Mouse (Mus musculus): ENCODE measurements around the gene Trappc2l. TPM values are rescaled to one million over a fixed set of nuclear protein-coding genes. Genes with fewer than 3 reads are reported as not detected.

Trappc2l gene
- polyA plus RNA-seq (2015; fragmentation: Nextera tagmentation; extraction: Ambion mirVana) = 54.5 and 62.3 TPM in 2 replicates

GRCm38 (mm10) chr8:122611295-122612133 is at the start of gene Trappc2l, which contains the start of gene Galns:
Gene Trappc2l (plus strand): TSS chr8:122611640.
Gene Galns (minus strand): TSS chr8:122611463.
- Histone ChIP-seq H3K27me3 (no peaks in the 10 kb centered on the region), H3K4me2 (replicated peaks) (peak within 1 kb of the TSS; percentile 92), H3K27ac (replicated peaks) (peak within 1 kb of the TSS; percentile 75), H3K9me3 (replicated peaks) (no peaks in the 10 kb centered on the region), H3K9ac (peak within 1 kb of the TSS; percentile 72), H3K36me3 (0 out of 2 replicates have a peak, but pooled peaks cover 9% of the 10 kb centered on the region), H3K4me3 (replicated peaks) (peak within 1 kb of the TSS; percentile 75), H3K4me1 (peaks cover 30% of the 10 kb centered on the region)
- ATAC-seq (ENCODE audit: insufficient number of reproducible peaks, low FRiP score, low TSS enrichment, low read depth) = peak; percentile 98
- under 1% methylated on average over 57 of the region's 57 CpGs for WGBS

GRCm38 (mm10) chr8:122564363-122565352 is 46.8 kb upstream of the Trappc2l start:
- no peak overlapping the region for H3K4me3 ChIP-seq (replicated peaks)
- H3K27me3 ChIP-seq = no peaks in the 10 kb centered on the region
- H3K4me2 ChIP-seq (replicated peaks) = no peak overlapping the region
- 0 out of 2 replicates have a peak overlapping the region, but pooled peaks have one; percentile 17 for H3K27ac ChIP-seq (replicated peaks)
- WGBS = 76% methylated on average over 25 of the region's 25 CpGs
- peaks cover 4% of the 10 kb centered on the region for H3K36me3 ChIP-seq
- H3K9ac ChIP-seq = no peak overlapping the region
- H3K4me1 ChIP-seq = peaks cover 22% of the 10 kb centered on the region
- no peak for ATAC-seq (ENCODE audit: insufficient number of reproducible peaks, low FRiP score, low TSS enrichment, low read depth)
- no peaks in the 10 kb centered on the region for H3K9me3 ChIP-seq (replicated peaks)

DNA sequence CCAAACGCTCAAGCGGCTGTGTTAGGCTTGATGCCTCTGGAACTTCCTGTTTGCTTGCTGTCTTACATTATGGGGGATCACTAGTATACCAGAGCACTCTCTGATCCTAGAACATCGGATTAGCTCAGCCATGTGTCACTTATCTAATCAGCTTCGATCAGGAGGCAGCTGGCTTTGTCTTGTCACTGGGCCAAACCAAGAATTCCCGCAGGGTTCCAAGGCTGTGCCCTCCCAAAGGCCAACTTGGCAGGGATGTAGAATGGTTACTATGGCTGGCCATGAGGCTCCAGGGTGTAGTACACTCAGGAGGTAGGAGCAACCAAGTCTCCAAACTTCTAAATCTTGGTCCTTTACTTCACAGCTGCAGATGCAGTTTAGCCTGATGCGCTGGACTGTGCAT is 44.7 kb upstream of the Trappc2l start:
- Histone ChIP-seq H3K36me3 (peaks cover 25% of the 10 kb centered on the region), H3K9me3 (replicated peaks) (no peaks in the 10 kb centered on the region), H3K4me1 (peaks cover 24% of the 10 kb centered on the region), H3K9ac (0 out of 2 replicates have a peak overlapping the region, but pooled peaks have one; percentile 85), H3K4me2 (replicated peaks) (peak overlapping the region; percentile 75), H3K27ac (replicated peaks) (peak overlapping the region; percentile 96), H3K27me3 (no peaks in the 10 kb centered on the region), H3K4me3 (replicated peaks) (peak overlapping the region; percentile 88)
- no peak for ATAC-seq (ENCODE audit: insufficient number of reproducible peaks, low FRiP score, low TSS enrichment, low read depth)
- WGBS = 22% methylated on average over 6 of the region's 6 CpGs

GRCm38 (mm10) chr8:122567361-122568108 is 43.9 kb upstream of the Trappc2l start, which contains the start of gene Cdt1:
Gene Cdt1 (plus strand): TSS chr8:122568015.
- Histone ChIP-seq H3K9me3 (replicated peaks) (no peaks in the 10 kb centered on the region), H3K4me2 (replicated peaks) (peak within 1 kb of the TSS; percentile 75), H3K27me3 (no peaks in the 10 kb centered on the region), H3K9ac (peak within 1 kb of the TSS; percentile 85), H3K4me1 (peaks cover 24% of the 10 kb centered on the region), H3K27ac (replicated peaks) (peak within 1 kb of the TSS; percentile 96), H3K36me3 (peaks cover 33% of the 10 kb centered on the region), H3K4me3 (replicated peaks) (peak within 1 kb of the TSS; percentile 88)
- WGBS = under 1% methylated on average over 62 of the region's 62 CpGs
- ATAC-seq (ENCODE audit: insufficient number of reproducible peaks, low FRiP score, low TSS enrichment, low read depth) = peak; percentile 96

- under 1% methylated on average over 34 of the region's 34 CpGs for WGBS
- ATAC-seq (ENCODE audit: insufficient number of reproducible peaks, low FRiP score, low TSS enrichment, low read depth) = peak; percentile 7; the same call in 1 of the 2 replicates
- Histone ChIP-seq H3K9ac (peak overlapping the region; percentile 85), H3K27me3 (no peaks in the 10 kb centered on the region), H3K36me3 (peaks cover 39% of the 10 kb centered on the region), H3K4me2 (replicated peaks) (peak overlapping the region; percentile 75), H3K4me1 (peaks cover 24% of the 10 kb centered on the region), H3K9me3 (replicated peaks) (no peaks in the 10 kb centered on the region), H3K4me3 (replicated peaks) (peak overlapping the region; percentile 88), H3K27ac (replicated peaks) (peak overlapping the region; percentile 96)
These were observed 43.3 kb upstream of the Trappc2l start for GRCm38 (mm10) chr8:122568109-122568504.

DNA sequence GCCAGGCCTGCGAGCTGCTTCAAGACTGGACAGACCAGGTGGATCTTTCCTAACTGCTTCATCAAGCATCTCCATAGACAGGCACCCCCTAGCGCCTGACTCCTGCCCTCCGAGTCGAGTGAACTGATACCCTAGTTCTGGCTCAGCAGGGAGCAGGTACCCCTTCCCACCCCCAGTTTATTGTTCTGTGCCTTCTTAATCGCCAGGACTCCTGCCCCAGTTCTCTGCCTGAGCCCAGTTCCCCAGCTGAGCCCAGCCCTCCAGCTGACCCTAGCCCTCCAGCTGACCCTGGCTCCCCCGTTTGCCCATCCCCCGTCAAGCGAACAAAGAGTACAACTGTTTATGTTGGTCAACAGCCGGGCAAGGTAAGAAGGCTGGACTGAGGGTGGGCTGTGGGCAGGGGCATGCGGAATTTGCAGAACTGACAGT is 42.5 kb upstream of the Trappc2l start:
- Histone ChIP-seq H3K4me1 (peaks cover 24% of the 10 kb centered on the region), H3K27ac (replicated peaks) (0 out of 2 replicates have a peak overlapping the region, but pooled peaks have one; percentile 7), H3K9me3 (replicated peaks) (no peaks in the 10 kb centered on the region), H3K9ac (peak overlapping the region; percentile 28), H3K36me3 (peaks cover 44% of the 10 kb centered on the region), H3K4me2 (replicated peaks) (peak overlapping the region; percentile 75), H3K4me3 (replicated peaks) (peak overlapping the region; percentile 88), H3K27me3 (no peaks in the 10 kb centered on the region)
- no peak for ATAC-seq (ENCODE audit: insufficient number of reproducible peaks, low FRiP score, low TSS enrichment, low read depth)
- WGBS = 12% methylated on average over 10 of the region's 10 CpGs

DNA sequence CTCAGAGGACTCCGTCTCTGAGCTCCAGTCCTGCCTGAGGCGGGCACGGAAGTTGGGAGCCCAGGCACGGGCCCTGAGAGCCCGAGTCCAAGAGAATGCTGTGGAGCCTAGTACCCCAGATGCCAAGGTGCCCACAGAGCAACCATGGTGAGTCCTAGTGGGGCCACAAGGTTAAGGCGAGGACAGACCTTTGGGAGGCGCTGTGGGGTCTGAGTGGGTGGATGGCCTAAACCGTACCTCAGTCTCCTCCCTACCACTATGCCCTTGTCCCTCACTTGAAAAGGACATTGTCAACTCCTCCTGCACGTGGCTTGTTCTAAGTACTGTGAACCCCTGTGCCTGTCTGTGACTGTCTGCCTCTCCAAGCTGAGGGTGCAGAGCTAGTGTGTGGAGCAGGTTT is 42.1 kb upstream of the Trappc2l start:
- Histone ChIP-seq H3K4me2 (replicated peaks) (peak overlapping the region; percentile 75), H3K4me1 (peaks cover 24% of the 10 kb centered on the region), H3K27ac (replicated peaks) (0 out of 2 replicates have a peak overlapping the region, but pooled peaks have one; percentile 7), H3K27me3 (no peaks in the 10 kb centered on the region), H3K9me3 (replicated peaks) (no peaks in the 10 kb centered on the region), H3K36me3 (peaks cover 48% of the 10 kb centered on the region), H3K9ac (peak overlapping the region; percentile 28), H3K4me3 (replicated peaks) (peak overlapping the region; percentile 88)
- ATAC-seq (ENCODE audit: insufficient number of reproducible peaks, low FRiP score, low TSS enrichment, low read depth) = no peak
- WGBS = 58% methylated on average over 9 of the region's 9 CpGs

- no peaks in the 10 kb centered on the region for H3K9me3 ChIP-seq (replicated peaks)
- H3K4me3 ChIP-seq (replicated peaks) = no peak overlapping the region
- peaks cover 51% of the 10 kb centered on the region for H3K36me3 ChIP-seq
- no peak overlapping the region for H3K9ac ChIP-seq
- H3K27me3 ChIP-seq = no peaks in the 10 kb centered on the region
- peaks cover 31% of the 10 kb centered on the region for H3K4me1 ChIP-seq
- no peak for ATAC-seq (ENCODE audit: insufficient number of reproducible peaks, low FRiP score, low TSS enrichment, low read depth)
- no peak overlapping the region for H3K4me2 ChIP-seq (replicated peaks)
- no peak overlapping the region for H3K27ac ChIP-seq (replicated peaks)
- WGBS = 92% methylated on average over 16 of the region's 16 CpGs
These were observed 41.4 kb upstream of the Trappc2l start for GRCm38 (mm10) chr8:122569996-122570395.

DNA sequence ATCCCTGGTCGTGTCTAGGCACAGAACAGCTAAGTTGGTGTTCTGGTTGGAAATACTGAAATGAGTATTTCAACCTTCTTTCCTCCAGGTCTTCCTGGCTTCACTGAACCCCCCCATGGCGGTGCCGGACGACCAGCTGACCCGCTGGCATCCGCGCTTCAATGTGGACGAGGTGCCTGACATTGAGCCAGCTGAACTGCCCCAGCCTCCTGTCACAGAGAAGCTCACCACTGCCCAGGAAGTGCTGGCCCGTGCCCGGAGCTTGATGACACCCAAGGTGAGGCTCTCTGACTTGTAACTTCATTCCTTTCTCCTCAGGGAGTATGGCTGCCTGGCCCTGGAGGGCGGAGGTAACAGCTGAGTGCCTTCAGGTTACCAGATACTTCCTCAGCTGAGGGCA is 40.3 kb upstream of the Trappc2l start:
- Histone ChIP-seq H3K36me3 (peaks cover 51% of the 10 kb centered on the region), H3K4me1 (peaks cover 42% of the 10 kb centered on the region), H3K9me3 (replicated peaks) (no peaks in the 10 kb centered on the region), H3K4me3 (replicated peaks) (no peak overlapping the region), H3K27ac (replicated peaks) (no peak overlapping the region), H3K27me3 (no peaks in the 10 kb centered on the region), H3K4me2 (replicated peaks) (no peak overlapping the region), H3K9ac (no peak overlapping the region)
- no peak for ATAC-seq (ENCODE audit: insufficient number of reproducible peaks, low FRiP score, low TSS enrichment, low read depth)
- 90% methylated on average over 11 of the region's 11 CpGs for WGBS

GRCm38 (mm10) chr8:122571750-122572267 is 39.6 kb upstream of the Trappc2l start:
- no peak for ATAC-seq (ENCODE audit: insufficient number of reproducible peaks, low FRiP score, low TSS enrichment, low read depth)
- Histone ChIP-seq H3K4me2 (replicated peaks) (no peak overlapping the region), H3K27ac (replicated peaks) (no peak overlapping the region), H3K36me3 (peaks cover 51% of the 10 kb centered on the region), H3K9me3 (replicated peaks) (no peaks in the 10 kb centered on the region), H3K27me3 (no peaks in the 10 kb centered on the region), H3K4me1 (peaks cover 39% of the 10 kb centered on the region), H3K4me3 (replicated peaks) (no peak overlapping the region), H3K9ac (no peak overlapping the region)
- 90% methylated on average over 17 of the region's 17 CpGs for WGBS
